Comparison of ENCODE assay signal across 29 mouse cellular contexts in the genomic region with DNA sequence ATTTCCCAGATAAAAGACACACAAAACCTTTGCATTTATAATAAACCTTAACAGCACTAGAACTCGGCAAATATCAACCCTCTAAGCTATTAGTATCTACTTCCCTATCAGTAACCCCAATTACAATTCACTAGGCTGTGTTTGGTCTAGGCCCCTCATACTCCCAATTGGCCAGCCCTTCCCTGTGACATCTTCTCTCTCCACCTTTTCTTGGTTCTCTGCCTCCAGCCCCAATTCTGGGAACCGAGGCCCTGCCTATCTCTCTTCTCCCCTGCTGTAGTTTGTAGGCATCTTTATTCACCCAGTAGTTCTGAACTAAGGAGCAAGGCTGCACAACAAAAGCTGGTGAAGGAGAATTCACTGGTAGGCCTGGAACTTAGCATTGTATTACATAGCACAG. TPM values are rescaled to one million over a fixed set of nuclear protein-coding genes. Genes with fewer than 3 reads are reported as not detected.
DNase-seq lines count a peak whose midpoint lies in the region; ATAC-seq lines count a peak whose summit lies in the region.
"Had no signal": no experiment of that assay in that cellular context is flagged by ENCODE, and none has a peak within 500 bp of the region (broad histone marks: within the 10 kb centered on the region; RNA-seq: fewer than 3 reads in every experiment).

No protein-coding gene starts in this region.

- no peaks in the 10 kb centered on the region for H3K9me3 ChIP-seq in liver, embryonic 11.5 days (ENCODE audit: control insufficient read depth, low read length)
- no peaks in the 10 kb centered on the region for H3K9me3 ChIP-seq in liver, embryonic 13.5 days (replicated peaks)
- no peaks in the 10 kb centered on the region for H3K9me3 ChIP-seq in embryonic facial prominence, embryonic 10.5 days
- H3K9me3 ChIP-seq: embryonic facial prominence, embryonic 13.5 days; embryonic facial prominence, embryonic 15.5 days; forebrain, embryonic 10.5 days; forebrain, embryonic 12.5 days; G1E had no signal

- peak overlapping the region; percentile 12 for H3K4me2 ChIP-seq in liver, embryonic 11.5 days
- H3K4me2 ChIP-seq in liver, embryonic 13.5 days = peak overlapping the region; percentile 6; the same call in 1 of the 2 replicates
- H3K4me2 ChIP-seq: embryonic facial prominence, embryonic 13.5 days; embryonic facial prominence, embryonic 15.5 days; forebrain, embryonic 12.5 days had no signal

- no peaks in the 10 kb centered on the region for H3K4me1 ChIP-seq in liver, embryonic 11.5 days (replicated peaks; ENCODE audit: control insufficient read depth, insufficient read depth, low read length)
- peaks cover 16% of the 10 kb centered on the region for H3K4me1 ChIP-seq in liver, embryonic 13.5 days (replicated peaks)
- H3K4me1 ChIP-seq in embryonic facial prominence, embryonic 10.5 days = no peaks in the 10 kb centered on the region
- H3K4me1 ChIP-seq: embryonic facial prominence, embryonic 13.5 days; embryonic facial prominence, embryonic 15.5 days; forebrain, embryonic 10.5 days; forebrain, embryonic 12.5 days had no signal

- H3K9ac ChIP-seq in liver, embryonic 11.5 days (ENCODE audit: low read depth, low read length) = no peak overlapping the region
- peak overlapping the region; percentile 31; the same call in 1 of the 2 replicates for H3K9ac ChIP-seq in liver, embryonic 13.5 days
- H3K9ac ChIP-seq: embryonic facial prominence, embryonic 13.5 days; embryonic facial prominence, embryonic 15.5 days; forebrain, embryonic 12.5 days had no signal

- no peak overlapping the region for H3K4me3 ChIP-seq in liver, embryonic 11.5 days (ENCODE audit: low read depth, low read length)
- H3K4me3 ChIP-seq in liver, embryonic 13.5 days (replicated peaks) = no peak overlapping the region
- no peak overlapping the region for H3K4me3 ChIP-seq in embryonic facial prominence, embryonic 10.5 days
- H3K4me3 ChIP-seq: embryonic facial prominence, embryonic 13.5 days; embryonic facial prominence, embryonic 15.5 days; erythroblast, embryonic 14.5 days; forebrain, embryonic 10.5 days; forebrain, embryonic 12.5 days had no signal

- H3K27ac ChIP-seq in liver, embryonic 11.5 days (ENCODE audit: low read depth, low read length) = no peak overlapping the region
- H3K27ac ChIP-seq in liver, embryonic 13.5 days = peak overlapping the region; percentile 45
- H3K27ac ChIP-seq in embryonic facial prominence, embryonic 10.5 days (replicated peaks) = no peak overlapping the region
- H3K27ac ChIP-seq: embryonic facial prominence, embryonic 13.5 days; embryonic facial prominence, embryonic 15.5 days; forebrain, embryonic 10.5 days; forebrain, embryonic 12.5 days had no signal

- no peaks in the 10 kb centered on the region for H3K27me3 ChIP-seq in liver, embryonic 11.5 days (replicated peaks; ENCODE audit: control insufficient read depth, insufficient read depth, low read length)
- no peaks in the 10 kb centered on the region for H3K27me3 ChIP-seq in liver, embryonic 13.5 days
- H3K27me3 ChIP-seq in embryonic facial prominence, embryonic 10.5 days (replicated peaks; ENCODE audit: low read depth, poor library complexity, severe bottlenecking) = no peaks in the 10 kb centered on the region
- H3K27me3 ChIP-seq: CH12.LX; embryonic facial prominence, embryonic 13.5 days; embryonic facial prominence, embryonic 15.5 days; forebrain, embryonic 12.5 days; Patski had no signal

- ATAC-seq in liver, embryonic 11.5 days (replicated peaks; ENCODE audit: low FRiP score) = peak; percentile 66
- peak; percentile 85 for ATAC-seq in liver, embryonic 13.5 days (ENCODE audit: low read depth)
- ATAC-seq: activated CD4-positive, CD25-positive, alpha-beta regulatory T cell, adult 4 months; CD4-positive, CD25-positive, alpha-beta regulatory T cell, adult 4 months; forebrain, embryonic 14.5 days; forebrain, embryonic 16.5 days; Patski had no signal

- peak; percentile 24 for DNase-seq in heart, adult 11 months
- no peak for DNase-seq in heart, adult 18-20 months
- peak; percentile 44 for DNase-seq in c-Kit-positive CD71-positive TER-119-negative erythroid progenitor cells, embryonic 14.5 days (ENCODE audit: low read depth)
- DNase-seq in liver, embryonic 11.5 days (ENCODE audit: low spot score) = no peak
- DNase-seq in liver, embryonic 13.5 days = peak; percentile 38
- no peak for DNase-seq in embryonic facial prominence, embryonic 10.5 days (ENCODE audit: low spot score)
- DNase-seq in kidney, postnatal 14 days = no peak
- no peak for DNase-seq in cerebellum, postnatal 14 days
- DNase-seq: adrenal gland, adult 8-10 months; adrenal gland, postnatal 14 days; adrenal gland, postnatal 36 days; B cell, adult 2 months; cerebellum, adult 11-12 months; cerebellum, adult 2 months; cerebellum, adult 9-10 months; cerebellum, postnatal 10 days; cerebellum, postnatal 36 days had no signal

- 61% methylated on average over 2 of the region's 2 CpGs for WGBS in liver, embryonic 11.5 days
- WGBS in liver, embryonic 13.5 days (ENCODE audit: insufficient replicate concordance) = 35% methylated on average over 2 of the region's 2 CpGs
- 92% methylated on average over 2 of the region's 2 CpGs for WGBS in embryonic facial prominence, embryonic 10.5 days

- H3K36me3 ChIP-seq in liver, embryonic 11.5 days (ENCODE audit: control insufficient read depth, insufficient read depth, low read length) = peaks cover 52% of the 10 kb centered on the region
- H3K36me3 ChIP-seq in liver, embryonic 13.5 days = peaks cover 91% of the 10 kb centered on the region
- H3K36me3 ChIP-seq in embryonic facial prominence, embryonic 10.5 days (replicated peaks) = peaks cover 100% of the 10 kb centered on the region

RNA-seq across cellular contexts. Expression of gene Cse1l, which starts 18.1 kb away (rescaled TPM):
- total RNA-seq in heart, adult 18-20 months (2021) = 10 to 100 TPM; 40.5 to 42.2 TPM
- 155 and 183 TPM in 2 replicates for polyA plus RNA-seq in liver, embryonic 11.5 days (2014; fragmentation: Nextera tagmentation; extraction: Ambion mirVana)
- polyA plus RNA-seq in liver, embryonic 13.5 days (2015; fragmentation: Nextera tagmentation; extraction: Ambion mirVana) = 69.3 and 92.1 TPM in 2 replicates
- 213 and 222 TPM in 2 replicates for polyA plus RNA-seq in embryonic facial prominence, embryonic 10.5 days (2016; fragmentation: Nextera tagmentation; extraction: Ambion mirVana)

Comparison
In these comparisons a context has a peak if more than half of its experiments do, and no peak if none do; other contexts are left out.
1. DNase-seq: peak in heart, adult 11 months (single experiment), c-Kit-positive CD71-positive TER-119-negative erythroid progenitor cells, embryonic 14.5 days (single experiment) and liver, embryonic 13.5 days (single experiment); none in heart, adult 18-20 months (0 of 2), liver, embryonic 11.5 days (single experiment), embryonic facial prominence, embryonic 10.5 days (single experiment), kidney, postnatal 14 days (single experiment) and cerebellum, postnatal 14 days (0 of 2).